Mouse (Mus musculus) neutrophil, adult 83 days (primary cell): ENCODE results near the gene Nacc1. TPM values are rescaled to one million over a fixed set of nuclear protein-coding genes. Genes with fewer than 3 reads are reported as not detected.

Source experiments
- total RNA-seq, 2 experiments: library from RNA; stranded (reverse); gene quantifications; one replicate each; pipeline ENCODE4 v1.2.4; 2023

Gene Nacc1
- total RNA-seq, result 10 to 100 TPM; 35.1 to 41.1 TPM

DNA sequence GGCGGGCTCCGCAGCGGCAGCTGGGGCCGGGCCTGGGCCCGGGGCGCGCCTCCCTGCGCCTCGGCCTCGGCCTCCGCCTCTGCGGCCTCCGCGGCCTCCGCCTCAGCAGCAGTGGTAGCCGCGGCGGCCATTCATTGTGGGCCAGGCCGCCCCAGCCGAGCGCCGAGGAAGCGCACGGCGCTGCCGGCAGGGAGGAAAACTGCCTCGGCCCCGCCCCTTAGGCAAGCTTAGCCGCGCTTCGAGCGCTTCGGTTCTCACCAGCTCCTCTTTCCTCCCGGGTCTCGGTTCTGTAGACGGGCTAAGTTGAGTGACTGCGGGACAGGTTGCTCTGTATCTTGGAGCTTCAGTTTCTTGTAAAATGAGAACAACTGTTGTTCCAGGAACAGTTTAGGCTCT, at the start of gene Nacc1:
Gene Nacc1 (minus strand): TSS at position 158 of the 396 bp plus-strand sequence.

DNA sequence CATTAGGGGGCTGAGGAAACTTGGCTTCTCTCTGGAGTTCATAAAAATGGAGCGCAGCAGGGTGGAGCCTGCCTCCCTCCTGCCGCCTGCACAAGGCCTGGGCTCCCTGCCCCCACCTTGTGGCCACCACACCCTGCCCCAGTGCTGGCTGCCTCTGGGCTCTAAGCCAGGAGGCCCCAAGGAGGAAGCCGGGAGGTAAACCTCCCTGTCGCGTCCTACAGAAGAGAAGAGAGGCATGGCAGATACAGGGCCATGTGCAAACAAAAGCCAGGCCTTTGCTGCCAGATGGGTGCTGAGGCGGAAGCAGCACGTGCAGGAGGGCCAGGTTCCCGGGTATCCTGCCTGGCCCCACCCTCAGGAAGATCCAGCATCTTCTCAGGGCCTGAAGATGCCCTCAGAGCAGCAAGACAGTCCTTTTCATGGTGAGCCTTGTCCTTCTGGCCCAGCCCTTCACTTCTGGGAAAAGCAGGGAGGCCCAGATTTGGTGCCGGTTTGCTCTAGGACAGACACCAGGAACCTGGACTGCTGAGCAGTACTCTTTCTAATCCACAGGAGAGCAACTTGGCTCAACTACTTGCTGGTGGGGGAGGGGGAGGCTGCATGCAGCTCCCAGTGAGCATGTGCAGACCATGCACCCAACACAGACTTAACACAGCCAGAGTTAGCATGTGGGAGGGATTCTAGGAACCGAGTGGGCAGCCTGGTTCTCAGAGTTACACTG, 35.3 kb upstream of the Nacc1 start, which contains the start of gene G430095P16Rik:
Gene G430095P16Rik (plus strand): TSS at position 158 of the 721 bp plus-strand sequence.

DNA sequence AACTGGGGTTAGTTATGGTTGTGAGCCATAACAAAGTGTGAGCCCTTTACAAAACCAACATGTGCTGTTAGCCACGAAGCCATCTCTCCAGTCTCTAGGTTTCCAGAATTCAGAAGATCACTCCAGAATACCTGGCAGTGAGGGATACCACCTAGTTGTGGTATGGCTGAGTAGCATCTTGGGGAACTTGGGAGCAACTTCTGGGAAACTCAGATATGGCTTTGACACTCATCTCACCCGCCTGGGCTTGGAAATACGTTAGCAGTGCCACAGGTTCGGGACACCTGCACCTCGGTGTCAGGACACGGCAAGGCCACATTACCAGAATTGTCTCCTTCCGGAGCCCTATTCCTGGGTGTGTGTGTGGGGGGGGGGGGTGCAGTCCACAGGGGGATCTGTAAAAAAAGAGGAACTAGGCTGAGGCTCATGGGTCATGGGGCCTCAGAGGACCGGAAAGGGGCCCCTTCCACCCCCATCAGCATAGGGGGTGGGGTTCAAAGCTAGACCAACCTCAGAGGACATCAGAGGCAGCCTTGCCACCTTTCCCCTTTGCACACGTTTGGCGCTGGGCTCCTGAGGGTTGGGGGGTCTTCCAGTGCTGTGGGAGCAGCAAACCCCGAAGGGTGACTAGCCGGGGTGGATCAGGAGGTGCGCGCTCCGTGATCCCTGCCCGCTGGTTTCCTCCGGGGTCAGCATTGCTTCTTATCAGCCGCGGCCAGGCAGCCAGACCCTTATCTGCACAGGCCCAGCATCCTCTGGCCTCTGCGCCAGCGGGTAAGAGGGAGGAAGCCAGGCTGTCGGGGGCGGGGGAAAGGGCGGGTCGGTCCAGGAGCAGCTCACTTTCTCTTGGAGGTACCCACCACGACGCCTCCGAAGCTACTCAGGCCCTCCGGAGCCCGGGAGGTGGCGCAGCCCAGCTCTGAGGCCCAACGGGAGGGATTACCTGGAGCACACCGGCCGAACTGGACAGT, 13.6 kb upstream of the Nacc1 start, which contains the start of gene Lyl1:
Gene Lyl1 (plus strand): TSS at position 517 of the 971 bp plus-strand sequence.

DNA sequence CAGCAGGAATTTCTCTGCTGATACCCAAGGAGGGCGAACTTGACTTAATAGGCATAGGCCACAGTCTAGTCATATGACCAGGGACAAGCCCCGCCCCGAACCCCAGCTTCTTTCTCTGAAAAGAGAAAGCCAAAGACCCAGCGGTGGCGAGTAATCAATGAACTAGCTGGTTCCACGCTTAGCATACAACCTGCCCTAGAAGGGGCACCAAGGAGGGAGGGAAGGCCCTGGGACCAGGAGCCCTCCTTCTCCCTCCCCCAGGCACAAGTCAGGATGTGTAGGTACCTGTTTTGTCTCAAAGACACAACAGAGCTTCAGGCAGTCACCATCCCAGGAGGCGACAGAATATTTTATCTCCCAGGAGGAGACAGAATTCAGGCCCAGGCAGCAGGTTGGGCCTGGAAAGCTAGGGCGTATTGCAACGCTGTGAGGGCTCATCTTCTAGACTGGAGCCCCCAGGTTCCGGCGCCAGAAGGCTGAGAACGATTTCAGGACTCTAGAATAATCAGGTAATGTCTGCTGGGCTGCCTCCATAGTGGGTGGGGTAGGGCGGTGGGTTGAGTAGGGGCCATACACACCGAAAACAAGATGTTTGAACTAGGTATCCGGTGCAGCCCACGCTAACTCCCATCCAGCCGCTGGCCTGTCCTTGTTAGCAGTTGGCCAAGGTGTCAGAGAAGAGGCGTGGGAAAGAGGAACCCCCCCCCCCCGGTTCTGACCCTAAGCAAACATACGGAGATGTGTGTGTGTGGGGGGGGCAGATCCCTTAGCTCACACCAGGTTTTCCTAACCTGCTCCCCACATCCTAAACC, 1.3 kb downstream of the Nacc1 start, which contains the start of gene Trmt1:
Gene Trmt1 (plus strand): TSS at position 117 of the 812 bp plus-strand sequence.

DNA sequence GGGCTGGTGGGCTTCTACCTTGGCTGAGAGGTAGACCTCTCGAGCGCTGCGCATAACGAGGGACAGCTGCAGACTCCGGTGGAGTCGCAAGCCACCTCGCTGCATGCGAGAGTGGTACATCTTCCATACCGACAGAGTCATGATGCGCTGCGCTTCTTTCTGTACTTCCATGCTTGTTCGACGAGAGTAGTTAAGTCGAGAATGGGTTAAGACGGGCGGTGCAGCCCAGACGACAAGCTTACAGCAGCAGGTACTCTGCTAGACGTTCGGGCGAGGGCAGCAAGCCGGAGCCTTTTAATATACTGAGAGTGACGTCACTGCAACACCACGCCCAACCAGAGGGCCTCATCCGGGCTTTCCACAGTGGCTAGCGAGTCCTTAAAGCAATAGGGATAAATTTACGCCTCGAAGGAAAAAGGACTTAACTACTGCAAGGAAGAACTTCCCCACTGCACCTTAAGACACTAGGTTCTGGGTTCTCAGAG, 25.0 kb downstream of the Nacc1 start, which contains the start of gene Ier2:
Gene Ier2 (minus strand): TSS at position 272 of the 485 bp plus-strand sequence.

Other genes starting within 250 kb of the Nacc1 start
- gene Ier2, start 25.0 kb downstream of the Nacc1 start, total RNA-seq, result 1,000 to 10,000 TPM in 1 of 2 experiments, 100 to 1,000 TPM in 1; 917 to 1,067 TPM
- 10 to 100 TPM; 25.7 to 39.0 TPM for gene Trmt1, start 1.6 kb downstream of the Nacc1 start, total RNA-seq
- gene Lyl1, start 13.6 kb upstream of the Nacc1 start, total RNA-seq, result 100 to 1,000 TPM; 103 to 117 TPM
- gene G430095P16Rik, start 35.1 kb upstream of the Nacc1 start, total RNA-seq, result 10 to 100 TPM; 10.9 to 11.1 TPM
- 10 to 100 TPM; 22.4 to 35.3 TPM for gene Nfix, start 112.5 kb upstream of the Nacc1 start, total RNA-seq
- 1 to 10 TPM; 1.2 to 1.9 TPM for gene Dand5, start 135.0 kb upstream of the Nacc1 start, total RNA-seq
- gene Gadd45gip1, start 143.7 kb upstream of the Nacc1 start, total RNA-seq, result 1 to 10 TPM; 6.7 to 9.4 TPM
- gene Rad23a, start 152.8 kb upstream of the Nacc1 start, total RNA-seq, result 10 to 100 TPM; 45.1 to 61.6 TPM
- gene Calr, start 159.1 kb upstream of the Nacc1 start, total RNA-seq, result 100 to 1,000 TPM; 331 to 384 TPM
- gene Farsa, start 169.1 kb upstream of the Nacc1 start, total RNA-seq, result 10 to 100 TPM; 27.1 to 36.2 TPM
- 10 to 100 TPM; 14.8 to 20.6 TPM for gene Syce2, start 184.2 kb upstream of the Nacc1 start, total RNA-seq
- 10 to 100 TPM in 1 of 2 experiments, 1 to 10 TPM in 1; 9.6 to 11.3 TPM for gene Gcdh, start 206.1 kb upstream of the Nacc1 start, total RNA-seq
- 10 to 100 TPM; 21.1 to 28.8 TPM for gene Klf1, start 214.1 kb upstream of the Nacc1 start, total RNA-seq
- 10 to 100 TPM; 20.0 to 24.8 TPM for gene Dnase2a, start 220.7 kb upstream of the Nacc1 start, total RNA-seq
- not detected for gene Mast1, start 249.5 kb upstream of the Nacc1 start, total RNA-seq